Mouse (Mus musculus) limb, embryonic 12.5 days (tissue): ENCODE data around the gene Birc6. TPM values are rescaled to one million over a fixed set of nuclear protein-coding genes. Genes with fewer than 3 reads are reported as not detected.
A peak's percentile ranks its signal among the peaks of the same experiment; 100 is the strongest.

Experiments used
- ATAC-seq: fragments of 200-750 bp; cut with Nextera tagmentation; 2 replicates; pipeline ENCODE4 v1.8.0; 2017; ENCODE audit warnings: low read depth, moderate TSS enrichment; ENCODE audit not compliant: insufficient number of reproducible peaks, insufficient read depth, low FRiP score, low TSS enrichment
- H3K27ac ChIP-seq: fragments of 300-500 bp; sonication (generic); 2 replicates; pipeline ENCODE4 v1.5.1; 2016; ENCODE audit warnings: mild to moderate bottlenecking, moderate library complexity
- H3K27me3 ChIP-seq: fragments of 300-500 bp; sonication (generic); 2 replicates; pipeline ENCODE4 v1.6.1; 2016; ENCODE audit warnings: mild to moderate bottlenecking, moderate library complexity
- H3K36me3 ChIP-seq: fragments of 300-500 bp; sonication (generic); 2 replicates; pipeline ENCODE4 v1.6.1; 2016; ENCODE audit warnings: mild to moderate bottlenecking, moderate library complexity
- H3K4me1 ChIP-seq: fragments of 300-500 bp; sonication (generic); replicated peaks from 2 replicates; pipeline ENCODE4 v1.6.1; 2016
- H3K4me2 ChIP-seq: fragments of 300-500 bp; sonication (generic); 2 replicates; pipeline ENCODE4 v1.6.1; 2016; ENCODE audit warnings: mild to moderate bottlenecking, moderate library complexity
- H3K4me3 ChIP-seq: fragments of 300-500 bp; sonication (generic); replicated peaks from 2 replicates; pipeline ENCODE4 v1.5.1; 2016; ENCODE audit warnings: mild to moderate bottlenecking
- H3K9ac ChIP-seq: fragments of 300-500 bp; sonication (generic); replicated peaks from 2 replicates; pipeline ENCODE4 v1.6.1; 2016; ENCODE audit warnings: mild to moderate bottlenecking, moderate library complexity
- H3K9me3 ChIP-seq: fragments of 300-500 bp; sonication (generic); 2 replicates; pipeline ENCODE4 v1.6.1; 2016; ENCODE audit warnings: mild to moderate bottlenecking, moderate library complexity
- WGBS: fragments of 180-500 bp; shearing (Covaris S2); methylation state at CpG from one replicate; pipeline ENCODE4 v1.1.7; 2016; 5-methylcytosine and 5-hydroxymethylcytosine counted together
- polyA plus RNA-seq: library from polyadenylated mRNA; unstranded; fragments of >200 nt; fragmentation: Nextera tagmentation; extraction: Ambion mirVana; gene quantifications from 2 replicates; pipeline ENCODE4 v1.2.1, GENCODE M21; 2016

The Birc6 gene
- polyA plus RNA-seq, 1 experiment from 2014 or later: 107 TPM

- H3K27me3 ChIP-seq: no peaks in the 10 kb centered on the region
- no peak overlapping the region for H3K4me3 ChIP-seq
- no peaks in the 10 kb centered on the region for H3K9me3 ChIP-seq
- WGBS: 94% methylated on average over 7 of the region's 7 CpGs
- H3K4me1 ChIP-seq: 0 out of 2 replicates have a peak, but pooled peaks cover 5% of the 10 kb centered on the region
- no peak overlapping the region for H3K9ac ChIP-seq
- no peak overlapping the region for H3K4me2 ChIP-seq
- H3K27ac ChIP-seq: no peak overlapping the region
- H3K36me3 ChIP-seq: peaks cover 17% of the 10 kb centered on the region
- ATAC-seq: no peak
Measured at GRCm38 (mm10) chr17:74707637-74708152, 179.6 kb downstream of the Birc6 start.

GRCm38 (mm10) chr17:74710731-74711130 lies 182.6 kb downstream of the Birc6 start:
- no peak overlapping the region for H3K27ac ChIP-seq
- H3K4me3 ChIP-seq: no peak overlapping the region
- no peak for ATAC-seq
- WGBS: 72% methylated on average over 4 of the region's 4 CpGs
- no peak overlapping the region for H3K9ac ChIP-seq
- 0 out of 2 replicates have a peak, but pooled peaks cover 5% of the 10 kb centered on the region for H3K4me1 ChIP-seq
- no peaks in the 10 kb centered on the region for H3K36me3 ChIP-seq
- no peaks in the 10 kb centered on the region for H3K9me3 ChIP-seq
- H3K4me2 ChIP-seq: no peak overlapping the region
- H3K27me3 ChIP-seq: no peaks in the 10 kb centered on the region

GRCm38 (mm10) chr17:74711627-74712026 lies 183.5 kb downstream of the Birc6 start:
- H3K27ac ChIP-seq: no peak overlapping the region
- no peaks in the 10 kb centered on the region for H3K36me3 ChIP-seq
- WGBS: 77% methylated on average over 8 of the region's 8 CpGs
- no peak overlapping the region for H3K4me2 ChIP-seq
- H3K27me3 ChIP-seq: no peaks in the 10 kb centered on the region
- H3K9ac ChIP-seq: no peak overlapping the region
- H3K4me3 ChIP-seq: no peak overlapping the region
- H3K4me1 ChIP-seq: 0 out of 2 replicates have a peak, but pooled peaks cover 5% of the 10 kb centered on the region
- ATAC-seq: no peak
- H3K9me3 ChIP-seq: no peaks in the 10 kb centered on the region

GRCm38 (mm10) chr17:74715128-74715527 lies 187.0 kb downstream of the Birc6 start:
- 57% methylated on average over 3 of the region's 3 CpGs for WGBS
- peaks cover 8% of the 10 kb centered on the region; the same call in 1 of the 2 replicates for H3K36me3 ChIP-seq
- H3K4me3 ChIP-seq: no peak overlapping the region
- no peak for ATAC-seq
- no peaks in the 10 kb centered on the region for H3K27me3 ChIP-seq
- no peaks in the 10 kb centered on the region for H3K9me3 ChIP-seq
- H3K4me1 ChIP-seq: peaks cover 14% of the 10 kb centered on the region; the same call in 1 of the 2 replicates
- H3K4me2 ChIP-seq: no peak overlapping the region
- H3K27ac ChIP-seq: no peak overlapping the region
- H3K9ac ChIP-seq: no peak overlapping the region

DNA sequence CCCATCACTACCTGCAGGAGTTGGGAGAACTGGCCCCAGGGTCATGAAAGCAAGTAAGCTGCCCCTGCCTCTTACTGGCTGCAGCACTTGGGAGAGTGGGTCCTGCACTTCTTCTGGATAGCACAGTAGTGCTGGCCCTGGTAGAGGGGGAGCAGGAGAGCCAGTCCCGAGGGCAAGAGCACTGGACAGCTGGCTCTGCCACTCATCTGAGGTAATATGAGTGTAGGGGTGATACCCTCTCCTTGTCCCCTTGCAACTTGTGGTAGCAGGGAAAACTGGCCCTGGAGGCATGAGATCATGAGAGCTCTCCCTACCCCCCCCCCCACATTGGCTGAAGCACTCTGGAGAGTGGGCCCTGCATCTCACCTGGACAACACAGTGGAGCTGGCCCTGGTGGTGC lies 187.6 kb downstream of the Birc6 start:
- H3K4me1 ChIP-seq: peaks cover 14% of the 10 kb centered on the region; the same call in 1 of the 2 replicates
- H3K27me3 ChIP-seq: no peaks in the 10 kb centered on the region
- H3K27ac ChIP-seq: no peak overlapping the region
- H3K4me2 ChIP-seq: no peak overlapping the region
- H3K4me3 ChIP-seq: no peak overlapping the region
- ATAC-seq: 0 out of 2 replicates have a peak, but pooled peaks have one; percentile 16
- H3K9me3 ChIP-seq: no peaks in the 10 kb centered on the region
- H3K36me3 ChIP-seq: peaks cover 8% of the 10 kb centered on the region; the same call in 1 of the 2 replicates
- WGBS: 33% methylated on average over 1 of the region's 1 CpGs
- H3K9ac ChIP-seq: no peak overlapping the region

- Histone ChIP-seq H3K4me2 (peak overlapping the region; percentile 84), H3K4me3 (peak overlapping the region; percentile 76), H3K9me3 (no peaks in the 10 kb centered on the region), H3K36me3 (peaks cover 10% of the 10 kb centered on the region; the same call in 1 of the 2 replicates), H3K27ac (no peak overlapping the region), H3K9ac (no peak overlapping the region), H3K4me1 (peaks cover 13% of the 10 kb centered on the region; the same call in 1 of the 2 replicates), H3K27me3 (no peaks in the 10 kb centered on the region)
- ATAC-seq: no peak
- 55% methylated on average over 3 of the region's 3 CpGs for WGBS
Measured at GRCm38 (mm10) chr17:74716643-74717042, 188.5 kb downstream of the Birc6 start.

GRCm38 (mm10) chr17:74717091-74717617 lies 189.1 kb downstream of the Birc6 start:
- H3K27me3 ChIP-seq: no peaks in the 10 kb centered on the region
- H3K4me1 ChIP-seq: peaks cover 9% of the 10 kb centered on the region; the same call in 1 of the 2 replicates
- 10% methylated on average over 14 of the region's 14 CpGs for WGBS
- peaks cover 15% of the 10 kb centered on the region; the same call in 1 of the 2 replicates for H3K36me3 ChIP-seq
- H3K4me2 ChIP-seq: peak overlapping the region; percentile 84
- peak overlapping the region; percentile 76 for H3K4me3 ChIP-seq
- peak overlapping the region; percentile 57 for H3K9ac ChIP-seq
- no peaks in the 10 kb centered on the region for H3K9me3 ChIP-seq
- ATAC-seq: peak; percentile 17; the same call in 1 of the 2 replicates
- H3K27ac ChIP-seq: peak overlapping the region; percentile 78

DNA sequence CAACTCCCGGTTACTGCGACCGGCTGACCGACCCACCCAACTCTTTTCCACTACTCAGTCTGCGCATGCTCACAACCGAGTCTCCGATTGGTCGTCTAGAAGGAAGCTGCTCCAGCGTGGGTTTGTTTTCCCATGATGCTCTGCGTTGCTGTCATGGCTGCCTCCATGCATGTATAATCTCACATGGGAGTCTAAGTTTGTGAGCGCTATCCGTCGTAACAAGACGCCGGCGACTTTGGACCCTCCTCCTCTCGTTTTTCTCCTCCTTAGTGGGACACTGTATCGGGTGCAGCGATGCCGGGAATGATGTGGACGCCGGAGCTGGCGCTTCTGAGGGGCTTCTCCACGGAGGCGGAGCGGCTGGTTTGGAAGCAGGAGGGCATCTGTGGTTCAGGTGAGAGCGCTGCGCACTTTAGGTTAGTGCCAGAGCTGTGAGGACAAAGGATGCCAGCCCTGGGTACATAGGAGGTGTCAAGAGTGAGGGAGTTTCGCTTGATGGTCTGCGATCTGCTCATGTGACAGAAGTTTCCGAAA lies 189.6 kb downstream of the Birc6 start, which contains the start of gene Ttc27:
TSS of gene Ttc27 (plus strand) at position 115 of the 534 bp plus-strand sequence.
- peak within 1 kb of the TSS; percentile 76 for H3K4me3 ChIP-seq
- H3K9ac ChIP-seq: peak within 1 kb of the TSS; percentile 64
- peak; percentile 70; the same call in 1 of the 2 replicates for ATAC-seq
- no peaks in the 10 kb centered on the region for H3K9me3 ChIP-seq
- peak within 1 kb of the TSS; percentile 84 for H3K4me2 ChIP-seq
- peaks cover 19% of the 10 kb centered on the region for H3K36me3 ChIP-seq
- H3K27ac ChIP-seq: peak within 1 kb of the TSS; percentile 78
- no peaks in the 10 kb centered on the region for H3K27me3 ChIP-seq
- peaks cover 9% of the 10 kb centered on the region; the same call in 1 of the 2 replicates for H3K4me1 ChIP-seq
- under 1% methylated on average over 31 of the region's 31 CpGs for WGBS

DNA sequence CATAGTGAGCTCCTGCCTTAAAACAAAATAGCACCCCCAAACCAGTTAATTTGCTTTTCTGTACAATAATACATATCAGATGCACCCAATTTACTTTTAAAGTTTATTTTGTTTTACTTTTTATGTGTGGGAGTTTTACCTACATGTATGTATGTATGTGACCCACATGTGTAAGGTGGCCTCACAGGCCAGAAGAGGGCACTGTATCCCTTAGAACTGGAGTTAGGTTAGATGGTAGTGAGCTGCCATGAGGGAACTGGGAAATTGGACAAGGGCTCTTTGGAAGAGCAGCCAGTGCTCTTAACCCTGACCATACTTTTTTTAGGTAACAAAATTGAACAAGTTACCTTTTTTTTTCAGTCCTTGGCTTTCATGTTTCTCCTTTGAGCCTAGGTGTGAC lies 204.8 kb downstream of the Birc6 start:
- Histone ChIP-seq H3K27ac (no peak overlapping the region), H3K4me3 (no peak overlapping the region), H3K36me3 (peaks cover 35% of the 10 kb centered on the region), H3K4me1 (no peaks in the 10 kb centered on the region), H3K9me3 (no peaks in the 10 kb centered on the region), H3K27me3 (no peaks in the 10 kb centered on the region), H3K9ac (no peak overlapping the region), H3K4me2 (no peak overlapping the region)
- ATAC-seq: no peak

DNA sequence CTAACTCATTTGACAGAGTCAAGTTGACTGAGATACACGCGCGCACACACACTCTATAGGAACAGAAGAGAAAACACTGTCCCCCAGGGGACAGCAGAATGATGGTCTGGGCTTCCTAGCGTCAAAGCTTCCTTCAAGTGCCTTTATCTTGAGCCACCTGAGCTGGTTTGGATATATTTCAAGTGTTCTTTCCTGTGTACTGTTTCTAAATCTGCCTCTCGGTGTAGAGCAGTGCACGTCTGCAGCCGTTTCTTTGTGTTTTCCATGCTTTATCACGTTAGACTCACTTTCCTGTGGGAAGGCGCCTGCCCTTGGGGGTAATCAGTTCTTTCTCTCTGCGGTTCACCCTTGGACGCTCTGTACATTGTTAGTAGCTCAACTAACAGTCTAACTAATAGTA lies 207.3 kb downstream of the Birc6 start:
- Histone ChIP-seq H3K9ac (no peak overlapping the region), H3K4me2 (no peak overlapping the region), H3K4me1 (no peaks in the 10 kb centered on the region), H3K27me3 (no peaks in the 10 kb centered on the region), H3K36me3 (peaks cover 31% of the 10 kb centered on the region), H3K9me3 (no peaks in the 10 kb centered on the region), H3K4me3 (no peak overlapping the region), H3K27ac (no peak overlapping the region)
- 92% methylated on average over 11 of the region's 11 CpGs for WGBS
- ATAC-seq: no peak

DNA sequence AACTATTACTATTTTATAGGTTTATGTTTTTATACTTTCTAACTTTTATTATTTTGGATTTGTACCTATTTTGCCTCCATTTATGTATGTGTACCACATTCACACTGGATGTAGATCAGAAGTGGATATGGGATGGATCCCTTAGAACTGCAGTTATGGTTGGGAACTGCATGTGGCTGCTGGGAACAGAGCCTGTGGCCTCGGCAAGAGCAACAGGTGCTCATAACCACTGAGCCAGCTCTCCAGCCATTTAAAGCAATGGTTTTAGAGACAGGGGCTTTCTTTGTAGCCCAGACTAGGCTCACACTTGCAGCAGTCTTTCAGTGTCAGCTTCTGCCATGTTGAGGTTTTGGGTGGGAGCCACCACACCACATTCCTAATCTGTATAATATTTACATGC lies 221.6 kb downstream of the Birc6 start:
- no peaks in the 10 kb centered on the region for H3K4me1 ChIP-seq
- H3K27me3 ChIP-seq: no peaks in the 10 kb centered on the region
- WGBS: 81% methylated on average over 1 of the region's 1 CpGs
- H3K9me3 ChIP-seq: no peaks in the 10 kb centered on the region
- no peak overlapping the region for H3K27ac ChIP-seq
- no peak for ATAC-seq
- H3K36me3 ChIP-seq: peaks cover 14% of the 10 kb centered on the region; the same call in 1 of the 2 replicates
- H3K4me3 ChIP-seq: no peak overlapping the region
- H3K9ac ChIP-seq: no peak overlapping the region
- no peak overlapping the region for H3K4me2 ChIP-seq
